In genomic region chrX:101979267-101979666, GRCm38 (mm10) we compare ENCODE assay signal across 9 mouse cellular contexts.
A peak's percentile ranks its signal among the peaks of the same experiment; 100 is the strongest.
DNase-seq lines count a peak whose midpoint lies in the region; ATAC-seq and TF ChIP-seq lines count a peak whose summit lies in the region.
"Had no signal": no experiment of that assay in that cellular context is flagged by ENCODE, and none has a peak within 500 bp of the region (broad histone marks: within the 10 kb centered on the region; RNA-seq: fewer than 3 reads in every experiment).

No protein-coding gene starts in this region.

- no peaks in the 10 kb centered on the region for H3K36me3 ChIP-seq in kidney, postnatal 0 days (ENCODE audit: insufficient read depth, low read length)
- no peaks in the 10 kb centered on the region for H3K36me3 ChIP-seq in heart, embryonic 15.5 days
- H3K36me3 ChIP-seq in midbrain, embryonic 15.5 days (replicated peaks): no peaks in the 10 kb centered on the region
- H3K36me3 ChIP-seq: forebrain, embryonic 12.5 days had no signal

- no peaks in the 10 kb centered on the region for H3K9me3 ChIP-seq in kidney, postnatal 0 days (replicated peaks; ENCODE audit: low read length)
- no peaks in the 10 kb centered on the region for H3K9me3 ChIP-seq in heart, embryonic 15.5 days (replicated peaks)
- no peaks in the 10 kb centered on the region for H3K9me3 ChIP-seq in midbrain, embryonic 15.5 days
- H3K9me3 ChIP-seq: forebrain, embryonic 12.5 days had no signal

- H3K4me1 ChIP-seq in kidney, postnatal 0 days (replicated peaks; ENCODE audit: insufficient read depth, low read length): no peaks in the 10 kb centered on the region; the same call in 1 of the 2 replicates
- peaks cover 19% of the 10 kb centered on the region for H3K4me1 ChIP-seq in heart, embryonic 15.5 days (replicated peaks)
- no peaks in the 10 kb centered on the region for H3K4me1 ChIP-seq in midbrain, embryonic 15.5 days
- H3K4me1 ChIP-seq: forebrain, embryonic 12.5 days had no signal

- H3K27me3 ChIP-seq in kidney, postnatal 0 days (ENCODE audit: insufficient read depth, low read length): no peaks in the 10 kb centered on the region
- 0 out of 2 replicates have a peak, but pooled peaks cover 3% of the 10 kb centered on the region for H3K27me3 ChIP-seq in heart, embryonic 15.5 days
- H3K27me3 ChIP-seq in midbrain, embryonic 15.5 days (replicated peaks): 0 out of 2 replicates have a peak, but pooled peaks cover 12% of the 10 kb centered on the region

- no peak for TF ChIP-seq CTCF in kidney, postnatal 0 days (IDR thresholded peaks at IDR 0.05; ENCODE audit: low read depth)

- no peak overlapping the region for H3K9ac ChIP-seq in kidney, postnatal 0 days (ENCODE audit: low read depth, low read length)
- H3K9ac ChIP-seq in heart, embryonic 15.5 days: 0 out of 2 replicates have a peak overlapping the region, but pooled peaks have one; percentile 3
- no peak overlapping the region for H3K9ac ChIP-seq in midbrain, embryonic 15.5 days
- H3K9ac ChIP-seq: forebrain, embryonic 12.5 days had no signal

- no peak overlapping the region for H3K27ac ChIP-seq in kidney, postnatal 0 days
- peak overlapping the region; percentile 85 for H3K27ac ChIP-seq in heart, embryonic 15.5 days
- no peak overlapping the region for H3K27ac ChIP-seq in midbrain, embryonic 15.5 days
- H3K27ac ChIP-seq: forebrain, embryonic 12.5 days had no signal

- H3K4me3 ChIP-seq in kidney, postnatal 0 days (replicated peaks; ENCODE audit: low read depth, low read length): no peak overlapping the region
- H3K4me3 ChIP-seq in heart, embryonic 15.5 days: no peak overlapping the region
- H3K4me3 ChIP-seq in midbrain, embryonic 15.5 days: no peak overlapping the region
- H3K4me3 ChIP-seq: forebrain, embryonic 12.5 days had no signal

- H3K4me2 ChIP-seq in kidney, postnatal 0 days (ENCODE audit: low read length): no peak overlapping the region
- H3K4me2 ChIP-seq in heart, embryonic 15.5 days: no peak overlapping the region
- H3K4me2 ChIP-seq in midbrain, embryonic 15.5 days: 0 out of 2 replicates have a peak overlapping the region, but pooled peaks have one; percentile 5
- H3K4me2 ChIP-seq: forebrain, embryonic 12.5 days had no signal

- ATAC-seq in kidney, postnatal 0 days (replicated peaks; ENCODE audit: low FRiP score, low read depth): 0 out of 2 replicates have a peak, but pooled peaks have one; percentile 33
- ATAC-seq in heart, embryonic 15.5 days (replicated peaks; ENCODE audit: insufficient number of reproducible peaks, insufficient read depth, low FRiP score, low read depth): peak; percentile 84
- peak; percentile 93 for ATAC-seq in midbrain, embryonic 15.5 days (replicated peaks)

- 49% methylated on average over 5 of the region's 5 CpGs for WGBS in kidney, postnatal 0 days
- 26% methylated on average over 5 of the region's 5 CpGs for WGBS in heart, embryonic 15.5 days
- WGBS in midbrain, embryonic 15.5 days: 39% methylated on average over 5 of the region's 5 CpGs

- DNase-seq in kidney, postnatal 0 days (ENCODE audit: low spot score): peak; percentile 67
- DNase-seq in kidney, postnatal 36 days: no peak
- DNase-seq in Muller cell, postnatal 12 days (ENCODE audit: inconsistent ontology term): peak; percentile 31
- no peak for DNase-seq in c-Kit-positive CD71-positive TER-119-positive erythroid progenitor cells, embryonic 14.5 days (ENCODE audit: low spot score)
- no peak for DNase-seq in gastrocnemius, adult 8-10 months (ENCODE audit: low spot score in 2 of 2)
- DNase-seq in cerebellum, adult 9-11 months: no peak

Comparison
In these comparisons a context has a peak if more than half of its experiments do, and no peak if none do; other contexts are left out.
1. DNase-seq: peak in kidney, postnatal 0 days (single experiment) and Muller cell, postnatal 12 days (single experiment); none in kidney, postnatal 36 days (0 of 2), c-Kit-positive CD71-positive TER-119-positive erythroid progenitor cells, embryonic 14.5 days (single experiment), gastrocnemius, adult 8-10 months (0 of 2) and cerebellum, adult 9-11 months (single experiment).
2. ATAC-seq: peak in every context shown above with its lines; median percentile 93 in midbrain, embryonic 15.5 days; 84 in heart, embryonic 15.5 days; 33 in kidney, postnatal 0 days.